Mouse (Mus musculus): ENCODE results near the gene Camsap1. TPM values are rescaled to one million over a fixed set of nuclear protein-coding genes. Genes with fewer than 3 reads are reported as not detected.

Gene Camsap1
- polyA plus RNA-seq, 1 experiment from 2014 or later: 18.0 TPM

DNA sequence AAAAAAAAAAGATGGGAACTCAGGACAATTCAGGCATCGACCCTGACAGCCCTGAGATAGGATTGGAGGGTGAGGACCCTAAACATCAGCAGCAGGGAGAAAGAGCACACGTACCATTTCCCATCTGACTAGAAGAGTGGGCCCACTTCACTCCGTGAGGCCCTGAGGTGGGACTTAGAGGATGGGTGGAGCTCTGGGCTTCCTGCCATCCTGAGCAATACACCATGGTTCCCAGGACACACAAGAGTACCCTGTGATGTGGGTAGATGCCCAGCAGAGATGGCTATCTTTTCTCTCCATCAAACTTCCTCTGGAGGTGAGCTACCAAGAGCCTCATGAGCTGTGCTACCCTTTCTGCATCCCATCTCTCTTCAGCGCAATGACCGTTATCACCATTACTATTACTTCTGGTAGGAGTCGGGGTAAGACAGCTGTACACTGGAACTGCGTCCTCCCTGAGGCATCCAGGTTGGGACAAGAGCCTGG is 105.8 kb downstream of the Camsap1 start:
- ATAC-seq (ENCODE audit: low FRiP score, low read depth): no peak

More for the DNA sequence above, 105.8 kb downstream of the Camsap1 start:
- H3K27ac ChIP-seq: no peak overlapping the region
- 0 out of 2 replicates have a peak, but pooled peaks cover 4% of the 10 kb centered on the region for H3K9me3 ChIP-seq
- peaks cover 7% of the 10 kb centered on the region for H3K4me1 ChIP-seq
- peak overlapping the region; percentile 45 for H3K4me3 ChIP-seq
- no peaks in the 10 kb centered on the region for H3K36me3 ChIP-seq
- H3K27me3 ChIP-seq: peaks cover 63% of the 10 kb centered on the region
- H3K9ac ChIP-seq: peak overlapping the region; percentile 58; the same call in 1 of the 2 replicates
- H3K4me2 ChIP-seq (replicated peaks): peak overlapping the region; percentile 71
- 35% methylated on average over 7 of the region's 7 CpGs for WGBS

Other genes starting within 250 kb of the Camsap1 start
- not detected in 2 replicates for gene Obp2b, start 246.3 kb downstream of the Camsap1 start, polyA plus RNA-seq (2015; fragmentation: Nextera tagmentation; extraction: Ambion mirVana)
- not detected in 2 replicates for gene Lcn3, start 217.7 kb downstream of the Camsap1 start, polyA plus RNA-seq (2015; fragmentation: Nextera tagmentation; extraction: Ambion mirVana)
- not detected in 2 replicates for gene Lcn11, start 206.3 kb downstream of the Camsap1 start, polyA plus RNA-seq (2015; fragmentation: Nextera tagmentation; extraction: Ambion mirVana)
- not detected in 2 replicates for gene Gm13539, start 201.0 kb downstream of the Camsap1 start, polyA plus RNA-seq (2015; fragmentation: Nextera tagmentation; extraction: Ambion mirVana)
- gene Glt6d1, start 167.4 kb downstream of the Camsap1 start, polyA plus RNA-seq (2015; fragmentation: Nextera tagmentation; extraction: Ambion mirVana): not detected in 2 replicates
- gene Lcn9, start 160.1 kb downstream of the Camsap1 start, polyA plus RNA-seq (2015; fragmentation: Nextera tagmentation; extraction: Ambion mirVana): not detected in 2 replicates
- 0.14 and 0.29 TPM in 2 replicates for gene Sohlh1, start 136.0 kb downstream of the Camsap1 start, polyA plus RNA-seq (2015; fragmentation: Nextera tagmentation; extraction: Ambion mirVana)
- 0.61 and 0.84 TPM in 2 replicates for gene Kcnt1, start 119.5 kb downstream of the Camsap1 start, polyA plus RNA-seq (2015; fragmentation: Nextera tagmentation; extraction: Ambion mirVana)
- 95.7 and 104 TPM in 2 replicates for gene Ubac1, start 38.5 kb upstream of the Camsap1 start, polyA plus RNA-seq (2015; fragmentation: Nextera tagmentation; extraction: Ambion mirVana)
- gene Nacc2, start 139.9 kb upstream of the Camsap1 start, polyA plus RNA-seq (2015; fragmentation: Nextera tagmentation; extraction: Ambion mirVana): 5.2 and 6.0 TPM in 2 replicates
- not detected in 2 replicates for gene Lhx3, start 225.0 kb upstream of the Camsap1 start, polyA plus RNA-seq (2015; fragmentation: Nextera tagmentation; extraction: Ambion mirVana)